Mouse (Mus musculus) testis, postnatal 10 days (tissue): ENCODE results near the gene Caps2.
"Not testable (repeated sequence)": the region's sequence is repeated elsewhere in the genome, so short reads cannot be mapped to it uniquely, and the experiment has no call there.

Source experiments
- DNase-seq: peaks from one replicate; pipeline ENCODE4 v3.0.0; 2021; ENCODE audit warnings: low spot score

Caps2 gene

DNA sequence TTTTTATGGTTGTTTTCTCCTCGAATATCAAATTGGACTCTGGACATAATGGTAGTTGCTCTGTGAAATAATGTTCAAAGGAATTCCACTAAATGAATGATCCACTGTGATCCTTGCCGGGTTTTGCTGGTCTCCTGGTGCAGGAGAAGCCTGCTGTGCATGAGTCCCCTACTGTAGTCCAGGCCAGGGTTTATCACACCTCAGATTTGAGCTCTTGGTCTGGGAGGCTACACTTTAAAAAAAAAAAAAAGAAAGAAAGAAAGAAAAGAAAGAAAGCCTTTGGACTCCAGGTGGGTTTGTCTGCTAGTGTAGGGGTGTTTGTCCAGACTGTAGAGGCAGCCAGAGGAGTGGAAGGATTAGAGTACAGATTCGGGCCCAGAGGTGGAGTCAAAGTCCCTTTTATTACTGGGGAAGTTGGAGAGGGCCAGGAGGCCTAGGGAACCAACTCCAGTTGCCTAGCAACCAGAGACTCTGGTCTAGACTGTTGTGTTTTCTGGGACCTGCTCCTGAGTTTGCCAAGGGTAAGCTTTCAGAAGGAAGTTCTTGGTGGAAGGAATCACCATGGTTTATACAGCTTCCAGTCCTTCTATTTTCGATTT lies at the start of gene Caps2:
Gene Caps2 (plus strand): TSS at position 454 of the 599 bp plus-strand sequence.
- DNase-seq = no peak

DNA sequence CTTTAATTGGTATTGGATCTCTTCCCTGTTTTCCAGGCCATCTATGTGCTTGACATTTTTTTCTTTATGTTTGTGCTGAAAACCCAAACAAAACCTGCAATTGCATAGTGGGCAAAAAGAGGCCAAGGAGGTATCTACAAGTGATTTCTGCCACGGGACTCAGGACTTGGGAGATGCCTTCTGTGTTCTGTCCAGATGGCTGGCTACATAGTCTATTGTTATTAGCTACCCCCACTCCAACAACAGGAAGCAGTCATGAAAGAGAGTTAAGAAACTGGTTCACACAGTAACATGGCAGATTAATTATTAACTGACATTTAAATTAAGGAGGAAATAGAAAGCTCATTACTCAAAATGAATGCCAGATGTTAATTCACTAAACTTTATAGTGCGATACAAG lies 38.3 kb upstream of the Caps2 start:
- DNase-seq = not testable (repeated sequence)

DNA sequence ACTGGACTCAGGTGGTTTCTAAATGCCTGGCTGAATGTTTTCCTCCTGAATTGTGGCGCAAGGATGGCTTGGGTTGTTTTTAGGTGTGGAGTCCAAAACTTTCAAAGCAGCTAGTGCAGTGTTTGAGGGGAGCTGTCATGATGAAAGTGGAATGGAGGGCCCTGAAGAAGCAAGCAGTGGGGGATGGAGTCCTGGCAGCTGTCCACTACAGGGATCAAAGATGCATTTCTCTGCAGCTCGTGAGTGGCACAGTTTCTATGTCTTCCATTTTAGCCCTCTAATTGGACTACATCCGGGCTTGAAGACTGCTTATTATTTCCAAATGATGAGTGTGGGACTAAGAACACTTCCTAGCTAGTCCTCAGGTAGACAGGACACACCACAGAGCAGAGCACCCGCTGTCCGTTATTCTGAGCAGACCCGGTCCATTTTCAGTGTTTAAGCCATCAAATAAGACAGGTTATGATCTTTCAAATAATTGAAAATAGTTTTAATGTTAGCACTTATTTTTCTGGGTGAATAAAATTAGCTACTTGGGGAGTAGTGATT lies 35.7 kb upstream of the Caps2 start:
- DNase-seq = not testable (repeated sequence)

DNA sequence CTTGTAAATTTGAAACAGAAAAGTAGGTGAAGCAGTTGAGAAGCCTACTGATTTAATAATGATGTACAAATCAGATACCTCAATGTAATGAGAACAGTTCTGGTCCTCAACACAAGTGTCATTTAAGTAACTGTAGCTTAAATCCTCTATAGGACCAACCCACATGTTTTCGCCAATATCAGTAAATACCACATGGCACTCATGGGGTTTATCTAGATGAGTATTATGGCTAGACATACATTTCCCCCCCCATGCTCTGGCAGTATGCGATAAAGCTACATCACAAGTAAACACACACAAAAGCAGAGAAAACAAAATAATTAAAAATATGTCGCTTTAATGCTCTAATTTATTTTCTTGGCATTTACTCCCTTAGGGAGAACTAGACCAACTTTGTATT lies 31.2 kb upstream of the Caps2 start:
- no peak for DNase-seq

DNA sequence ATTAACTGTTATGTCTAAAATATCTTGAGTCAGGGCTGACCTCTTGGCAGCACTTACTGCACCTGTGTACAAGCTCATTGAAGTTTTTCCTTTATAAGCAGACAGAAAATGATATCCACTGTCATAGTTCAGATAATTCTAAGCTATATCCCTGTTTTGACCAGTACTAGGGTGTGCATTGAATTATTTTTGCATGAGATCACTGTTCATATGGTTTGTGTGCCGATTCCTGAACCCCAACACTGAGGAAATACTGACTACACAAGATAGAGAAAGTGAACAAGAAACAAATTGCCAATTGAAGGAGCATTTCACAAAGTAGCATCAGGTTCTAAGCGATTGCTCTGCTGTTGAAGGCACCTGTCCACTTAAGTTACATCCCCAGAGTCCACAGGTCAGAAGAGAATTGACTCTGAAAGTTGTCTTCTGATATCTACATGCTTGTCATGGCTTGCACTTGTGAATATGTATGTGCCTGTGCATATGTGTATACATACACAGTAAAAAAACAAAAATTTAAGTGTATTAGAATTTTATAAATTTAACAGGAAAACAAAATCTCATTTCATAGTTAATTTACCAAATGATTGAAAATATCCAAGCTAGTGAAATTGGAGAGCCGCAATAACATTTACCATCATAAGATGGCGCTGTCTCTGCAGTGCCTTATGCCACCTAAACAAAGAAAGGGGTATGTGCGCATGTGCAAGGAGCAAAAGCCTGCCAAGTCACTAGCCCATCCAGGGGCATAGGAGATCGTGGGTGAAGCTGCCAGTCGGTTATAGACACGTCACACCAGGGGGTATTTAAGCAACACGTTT lies 25.2 kb upstream of the Caps2 start:
- no peak for DNase-seq

DNA sequence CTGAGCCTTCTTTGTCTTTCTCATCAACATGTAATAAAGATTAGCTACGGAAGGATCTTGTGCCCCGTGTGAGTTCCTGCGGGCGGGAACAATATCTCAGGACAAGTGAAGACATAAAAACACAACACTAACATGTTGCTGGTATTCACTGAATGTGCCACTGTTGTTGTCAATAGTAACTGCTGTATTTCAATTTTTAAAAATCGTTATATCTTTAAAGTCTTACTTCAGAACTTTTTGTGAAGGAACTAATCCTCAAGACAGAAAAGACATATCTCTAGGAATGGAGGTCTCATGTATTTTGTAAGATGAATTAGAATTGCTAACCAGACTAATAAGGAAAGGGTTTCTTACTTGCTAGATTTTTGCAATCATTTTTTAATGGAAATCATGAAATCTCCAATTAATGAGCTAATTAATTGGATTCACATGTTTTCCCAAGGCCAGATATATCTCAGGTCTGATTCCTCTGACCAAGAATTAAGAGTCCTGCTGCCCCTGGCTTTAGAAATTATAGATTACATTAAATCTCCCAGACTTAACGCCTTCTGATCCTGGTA lies 24.5 kb upstream of the Caps2 start:
- DNase-seq = no peak

DNA sequence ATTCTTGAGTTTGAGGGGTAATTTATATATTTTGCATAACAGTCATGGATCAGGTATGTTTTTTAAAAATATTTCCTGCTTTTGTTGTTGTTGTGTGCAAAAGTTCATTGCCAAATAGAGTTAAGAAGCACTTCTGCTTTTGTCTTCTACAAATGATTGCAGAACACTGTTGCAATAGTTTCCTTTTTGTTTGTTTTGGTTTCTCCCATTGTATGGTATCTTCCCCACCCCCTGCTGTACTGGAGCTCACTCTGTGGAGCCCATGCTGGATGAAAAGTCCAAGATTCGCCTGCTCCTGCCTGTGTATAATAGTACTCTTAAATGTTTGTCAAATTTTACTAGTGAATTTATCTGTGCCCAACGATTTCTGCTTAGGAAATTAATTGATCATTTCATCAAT lies 23.6 kb upstream of the Caps2 start:
- DNase-seq = no peak

DNA sequence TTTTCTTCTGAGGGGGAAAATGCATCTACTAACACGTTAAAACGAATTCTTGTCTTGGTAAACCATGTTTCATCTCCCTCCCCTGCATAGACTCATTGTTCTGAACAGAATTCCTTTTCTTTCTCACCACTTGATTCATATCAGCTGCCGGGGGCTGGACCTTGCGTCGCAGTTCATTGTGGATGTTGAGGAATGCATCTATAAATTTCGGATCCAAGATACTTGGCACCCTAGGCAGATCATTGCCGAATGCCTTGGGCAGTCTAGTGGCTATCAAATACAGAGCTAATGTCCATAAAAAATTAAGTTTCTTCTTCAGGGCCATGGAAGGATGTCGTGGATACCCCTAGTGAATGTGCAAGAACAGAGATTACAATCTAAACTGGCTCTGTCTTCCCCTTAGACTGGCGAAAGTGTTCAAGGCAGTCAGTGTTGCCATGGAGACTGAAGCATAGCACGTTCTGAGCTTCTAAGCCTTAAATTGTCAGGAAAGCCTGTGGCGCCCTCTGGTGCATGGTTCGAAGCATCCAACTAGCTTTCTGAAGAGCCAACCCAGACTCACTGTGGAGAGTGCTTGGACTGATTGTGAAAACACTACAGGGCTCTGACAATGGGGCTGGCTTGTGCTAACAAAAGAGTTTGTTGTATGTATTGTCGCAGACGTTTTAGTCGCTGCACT lies 3.4 kb upstream of the Caps2 start, which contains the start of gene Glipr1l3:
Gene Glipr1l3 (minus strand): TSS at position 446 of the 679 bp plus-strand sequence.
- DNase-seq = peak; percentile 80

DNA sequence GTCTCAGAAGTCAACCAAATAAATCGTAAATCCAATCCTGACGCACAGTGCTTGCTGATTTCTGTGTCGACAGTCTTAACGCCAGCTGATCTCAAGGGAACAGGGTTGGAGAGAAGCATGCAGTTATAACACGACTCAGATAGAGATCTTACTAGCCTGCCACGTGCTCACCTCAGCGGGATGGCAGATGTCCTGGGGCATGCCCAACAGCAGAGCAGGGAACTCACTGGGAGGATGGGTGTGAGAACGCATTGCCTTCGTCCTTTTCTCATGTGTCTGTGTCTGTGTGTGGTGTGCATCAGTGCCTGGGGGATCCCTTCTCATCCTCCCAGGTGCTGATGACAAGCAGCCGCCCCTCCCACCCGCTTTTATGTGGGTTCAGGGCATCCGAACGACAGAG lies 13.6 kb downstream of the Caps2 start:
- not testable (repeated sequence) for DNase-seq

DNA sequence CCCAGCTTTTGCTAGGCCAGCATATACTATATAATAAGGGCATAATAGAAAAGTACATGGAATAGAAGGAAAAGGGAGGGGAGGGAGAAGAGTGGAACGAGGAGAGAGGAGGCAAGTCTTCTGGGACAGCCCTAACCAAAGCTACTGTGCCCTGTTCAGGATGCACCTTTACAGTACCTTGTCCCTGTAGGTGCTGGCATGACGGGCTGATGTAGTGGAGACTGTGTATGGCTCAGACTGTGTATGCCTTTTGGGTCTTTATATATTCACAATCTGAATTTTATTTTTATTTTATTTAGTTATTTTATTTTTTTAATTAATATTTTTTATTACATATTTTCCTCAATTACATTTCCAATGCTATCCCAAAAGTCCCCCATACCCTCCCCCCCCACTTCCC lies 30.5 kb downstream of the Caps2 start:
- DNase-seq = not testable (repeated sequence)

DNA sequence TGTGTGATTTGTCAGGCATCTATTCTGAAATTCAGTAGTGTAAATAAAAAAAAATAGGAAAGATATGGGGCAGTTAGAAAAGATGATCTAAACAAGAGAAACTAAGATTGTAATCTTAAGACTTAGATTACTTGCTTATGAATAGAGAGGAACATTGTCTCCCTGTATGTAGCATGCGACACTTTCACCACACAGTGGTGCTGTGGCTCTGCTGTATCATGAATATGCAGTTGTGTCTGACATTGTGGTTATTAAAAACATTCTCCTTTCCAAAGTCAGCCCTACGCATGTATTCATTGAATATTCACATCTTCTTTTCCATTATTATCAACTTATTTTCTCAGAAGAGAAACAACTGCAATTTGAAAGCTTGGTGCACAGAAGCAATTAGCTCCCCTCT lies 40.0 kb downstream of the Caps2 start:
- DNase-seq = peak; percentile 47

DNA sequence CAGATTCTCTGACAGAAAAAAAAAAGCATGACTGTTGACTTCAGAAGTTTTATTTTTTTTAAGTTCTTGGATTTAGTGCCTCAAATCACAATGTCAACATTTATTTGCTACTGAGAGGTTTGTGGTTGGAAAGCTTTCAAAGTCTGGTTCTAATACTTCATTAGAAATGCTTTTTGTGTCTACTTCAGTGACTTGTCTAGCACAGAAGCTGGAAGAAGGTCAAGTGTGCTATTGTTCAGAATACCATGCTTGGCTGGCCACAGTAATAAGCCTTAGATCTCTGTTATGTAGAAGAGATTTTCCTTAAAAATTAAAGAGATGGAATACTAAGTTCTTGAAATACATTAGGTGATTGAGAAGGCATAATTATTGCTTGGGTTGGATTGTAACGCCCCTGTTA lies 63.7 kb downstream of the Caps2 start:
- no peak for DNase-seq

DNA sequence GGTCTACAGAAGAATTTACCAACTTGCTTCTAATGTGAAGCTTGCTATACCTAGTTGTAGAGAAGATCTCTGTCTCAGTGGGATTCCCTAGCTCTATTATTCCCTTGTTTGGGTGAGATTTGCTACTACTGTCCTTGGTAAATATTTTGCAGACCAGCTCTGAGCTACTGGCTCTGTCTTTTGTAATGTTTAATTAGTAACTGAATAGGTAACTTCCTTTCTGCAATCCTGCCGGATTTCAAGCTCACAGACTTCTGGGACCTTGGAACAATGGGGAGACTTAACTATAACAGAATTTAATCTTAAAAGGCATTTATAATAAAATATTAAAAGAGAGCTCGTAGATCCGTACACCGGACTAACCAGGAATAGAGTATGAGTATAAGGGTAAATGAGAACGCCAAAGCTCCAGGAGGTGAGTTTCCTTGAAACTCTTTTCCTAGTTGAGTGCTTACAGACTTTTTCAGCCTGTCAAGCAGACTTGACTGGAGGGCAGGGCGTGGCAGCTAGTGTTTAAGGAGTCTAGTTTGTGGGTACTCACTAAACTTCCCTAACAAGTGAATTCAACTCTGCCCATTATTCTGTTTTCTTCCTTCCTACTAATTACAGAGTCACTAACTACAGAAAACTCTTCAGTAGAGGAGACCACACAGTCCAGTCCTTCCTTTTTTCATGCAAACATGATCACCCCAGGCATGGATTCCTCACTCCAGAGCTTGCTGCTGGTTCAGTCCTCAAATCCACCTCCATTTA lies 65.8 kb downstream of the Caps2 start:
- DNase-seq = not testable (repeated sequence)

DNA sequence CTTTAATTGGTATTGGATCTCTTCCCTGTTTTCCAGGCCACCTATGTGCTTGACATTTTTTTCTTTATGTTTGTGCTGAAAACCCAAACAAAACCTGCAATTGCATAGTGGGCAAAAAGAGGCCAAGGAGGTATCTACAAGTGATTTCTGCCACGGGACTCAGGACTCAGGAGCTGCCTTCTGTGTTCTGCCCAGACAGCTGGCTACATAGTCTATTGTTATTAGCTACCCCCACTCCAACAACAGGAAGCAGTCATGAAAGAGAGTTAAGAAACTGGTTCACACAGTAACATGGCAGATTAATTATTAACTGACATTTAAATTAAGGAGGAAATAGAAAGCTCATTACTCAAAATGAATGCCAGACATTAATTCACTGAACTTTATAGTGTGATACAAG lies 69.3 kb downstream of the Caps2 start:
- not testable (repeated sequence) for DNase-seq

DNA sequence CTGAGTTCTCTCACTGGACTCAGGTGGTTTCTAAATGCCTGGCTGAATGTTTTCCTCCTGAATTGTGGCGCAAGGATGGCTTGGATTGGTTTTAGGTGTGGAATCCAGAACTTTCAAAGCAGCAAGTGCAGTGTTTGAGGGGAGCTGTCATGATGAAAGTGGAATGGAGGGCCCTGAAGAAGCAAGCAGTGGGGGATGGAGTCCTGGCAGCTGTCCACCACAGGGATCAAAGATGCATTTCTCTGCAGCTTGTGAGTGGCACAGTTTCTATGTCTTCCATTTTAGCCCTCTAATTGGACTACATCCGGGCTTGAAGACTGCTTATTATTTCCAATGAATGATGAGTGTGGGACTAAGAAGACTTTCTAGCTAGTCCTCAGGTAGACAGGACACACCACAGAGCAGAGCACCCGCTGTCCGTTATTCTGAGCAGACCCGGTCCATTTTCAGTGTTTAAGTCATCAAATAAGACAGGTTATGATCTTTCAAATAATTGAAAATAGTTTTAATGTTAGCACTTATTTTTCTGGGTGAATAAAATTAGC lies 72.0 kb downstream of the Caps2 start:
- DNase-seq = not testable (repeated sequence)

DNA sequence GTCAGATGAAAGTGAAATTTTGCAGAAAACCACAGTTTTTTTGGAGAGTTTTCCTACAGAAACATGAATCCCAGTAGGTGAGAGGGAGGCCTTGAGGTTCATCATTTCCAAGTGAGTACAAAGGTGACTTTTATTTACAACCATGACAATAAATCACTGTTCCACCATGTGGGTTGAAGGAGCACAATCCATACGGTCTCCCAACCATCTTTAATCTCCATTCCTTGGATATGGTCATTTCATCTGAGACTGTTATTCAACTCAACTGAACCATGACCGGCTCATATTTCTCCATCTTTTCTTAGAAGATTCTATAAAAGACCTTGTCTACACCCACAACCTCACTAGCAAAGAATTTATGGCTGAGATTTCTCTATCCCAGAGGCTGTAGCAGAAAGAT lies 84.9 kb downstream of the Caps2 start:
- DNase-seq = no peak

DNA sequence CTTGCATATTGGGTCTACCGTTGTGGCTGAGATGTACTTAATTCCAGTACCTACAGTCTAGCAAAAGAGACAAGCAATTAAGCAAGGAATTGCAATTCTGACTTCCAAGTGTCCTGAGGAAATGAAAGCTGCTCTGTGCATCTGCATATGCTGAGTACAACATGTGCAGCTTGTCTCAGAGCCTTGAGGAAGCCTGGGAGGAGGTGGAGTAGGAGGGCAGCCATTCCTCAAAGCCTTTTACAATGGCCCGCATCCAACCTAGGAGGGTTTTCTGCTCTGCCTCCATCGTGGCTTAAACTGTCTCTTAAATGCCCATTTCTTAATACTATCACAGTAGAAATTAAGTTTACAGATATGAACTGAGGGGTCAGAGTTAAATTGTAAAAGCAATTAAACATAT lies 100.0 kb downstream of the Caps2 start:
- no peak for DNase-seq
